Mouse (Mus musculus) heart, postnatal 36 days (tissue): Measurements from ENCODE around the gene Cpt1a. TPM values are rescaled to one million over a fixed set of nuclear protein-coding genes. Genes with fewer than 3 reads are reported as not detected.

ENCODE experiments used
- DNase-seq, 2 experiments: peaks; one replicate each; pipeline ENCODE4 v3.0.0; 2021 to 2022
- intact Hi-C: fragments of 180-260 bp; cut with DNase I; formaldehyde crosslinking; loops from one replicate; pipeline ENCODE4 v1.15.1; 2025
- total RNA-seq, 2 experiments: library from RNA; stranded (reverse); gene quantifications; 2 replicates each; pipeline ENCODE4 v1.2.3; 2021

Cpt1a gene
- total RNA-seq: 10 to 100 TPM; 69.2 to 94.6 TPM

DNA sequence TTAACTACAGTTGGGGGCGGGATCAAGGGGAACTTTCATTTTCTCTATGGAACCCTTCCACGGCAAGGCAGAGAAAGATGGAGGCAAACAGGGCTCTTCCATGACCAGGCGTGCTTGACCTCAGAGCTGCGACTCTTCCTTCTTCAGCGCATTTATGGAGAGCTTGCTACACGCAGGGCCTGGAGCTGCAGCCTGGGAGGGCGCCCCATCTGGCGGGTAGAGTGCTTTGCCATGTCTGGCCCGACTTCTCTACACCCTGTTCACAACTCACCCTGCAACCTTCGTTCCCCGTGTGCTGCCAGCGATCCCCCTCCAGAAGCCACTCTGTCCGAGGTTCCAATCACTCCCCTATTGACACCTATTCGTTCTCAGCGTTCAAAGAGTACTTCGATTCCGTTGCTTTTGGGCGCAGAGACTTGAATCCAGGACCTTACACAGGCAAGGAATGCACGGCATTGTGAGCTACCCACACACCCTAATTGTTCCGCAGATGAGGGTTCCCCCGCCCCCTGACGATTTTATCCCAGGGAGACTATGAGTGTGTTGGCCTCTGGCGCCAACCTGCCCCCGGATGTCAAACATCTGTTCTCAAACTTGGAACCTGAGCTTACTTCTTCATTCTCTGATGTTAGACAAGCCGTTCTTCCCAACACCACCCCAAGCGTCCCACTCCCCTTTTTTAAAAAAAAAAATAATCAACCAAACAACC is at the start of gene Cpt1a:
Cpt1a (plus strand) TSS at position 74 of the 709 bp plus-strand sequence.
- intact Hi-C loops: loop anchor here (2.0 to 10.0 kb wide), 2 partner anchors 30 to 252 kb away; partner anchors contain the start of gene Ppp6r3
- DNase-seq: peak; percentile 58 to 69

DNA sequence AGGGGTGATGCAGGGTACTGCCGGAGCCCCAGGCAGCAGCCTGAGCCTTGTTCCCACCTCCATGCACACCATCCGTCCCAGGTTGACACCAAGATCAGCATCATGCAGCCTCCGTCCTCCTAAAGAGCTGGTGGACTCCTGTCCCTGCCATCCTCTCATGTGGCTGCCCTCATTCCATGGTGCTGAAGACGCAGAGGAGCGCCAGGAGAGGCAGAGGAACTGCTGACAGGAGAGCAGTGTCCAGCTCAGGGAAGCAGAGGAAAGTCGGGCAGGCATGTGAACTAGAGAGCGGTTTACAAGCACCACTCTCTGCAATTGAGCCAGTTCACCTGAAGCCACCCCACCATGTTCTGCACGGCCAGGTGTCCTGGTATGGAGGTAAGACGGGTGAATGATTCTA is 48.8 kb upstream of the Cpt1a start:
- intact Hi-C loops: no loop called here
- DNase-seq: no peak

DNA sequence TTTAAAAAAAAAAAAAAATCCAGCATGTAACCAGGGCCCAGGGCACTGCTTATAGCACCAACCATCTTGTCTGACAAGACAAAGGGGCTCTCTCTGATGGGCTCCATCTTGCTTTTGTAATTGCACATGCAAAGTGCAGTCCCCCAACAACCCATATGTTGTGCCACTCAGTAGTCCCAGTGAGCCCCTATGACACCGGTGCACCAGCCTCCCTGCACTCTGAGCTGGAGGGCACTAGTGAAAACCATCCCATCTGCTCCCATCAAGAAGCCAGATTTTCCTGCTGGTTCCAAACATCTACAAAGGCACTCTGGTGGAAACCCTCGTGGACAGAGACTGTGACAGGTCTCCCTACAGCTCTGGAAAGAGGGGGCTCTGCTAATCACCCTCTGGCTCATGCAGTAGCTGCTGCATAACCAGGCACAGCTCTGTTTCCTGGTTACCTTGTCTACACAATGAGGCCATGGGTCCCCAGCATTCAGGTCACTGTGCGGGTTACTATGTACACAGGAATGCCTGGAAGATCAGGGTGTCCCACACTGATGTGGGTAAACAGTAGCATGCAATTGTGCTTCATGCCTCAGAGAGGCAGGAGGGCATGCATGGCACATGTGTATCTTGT is 46.3 kb upstream of the Cpt1a start:
- DNase-seq: no peak
- intact Hi-C loops: no loop called here

DNA sequence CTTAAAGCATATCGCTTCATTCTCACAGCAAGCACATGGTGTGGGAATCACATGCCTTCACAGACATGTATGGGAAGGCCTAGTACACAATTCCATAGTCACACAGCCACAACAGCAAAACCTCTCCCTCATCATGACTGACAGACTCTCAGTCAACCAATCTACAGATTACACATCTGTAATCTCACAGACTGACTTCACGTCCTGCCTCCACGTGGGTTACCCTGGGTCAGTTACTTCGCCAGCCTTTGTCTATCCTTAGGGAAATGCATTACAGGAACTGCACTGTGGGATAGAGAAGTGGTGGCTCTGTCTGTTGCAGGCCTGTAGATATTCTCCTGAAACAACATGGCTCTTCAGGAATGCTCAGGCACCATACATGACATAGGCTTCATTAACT is 40.2 kb upstream of the Cpt1a start:
- intact Hi-C loops: no loop called here
- DNase-seq: no peak

DNA sequence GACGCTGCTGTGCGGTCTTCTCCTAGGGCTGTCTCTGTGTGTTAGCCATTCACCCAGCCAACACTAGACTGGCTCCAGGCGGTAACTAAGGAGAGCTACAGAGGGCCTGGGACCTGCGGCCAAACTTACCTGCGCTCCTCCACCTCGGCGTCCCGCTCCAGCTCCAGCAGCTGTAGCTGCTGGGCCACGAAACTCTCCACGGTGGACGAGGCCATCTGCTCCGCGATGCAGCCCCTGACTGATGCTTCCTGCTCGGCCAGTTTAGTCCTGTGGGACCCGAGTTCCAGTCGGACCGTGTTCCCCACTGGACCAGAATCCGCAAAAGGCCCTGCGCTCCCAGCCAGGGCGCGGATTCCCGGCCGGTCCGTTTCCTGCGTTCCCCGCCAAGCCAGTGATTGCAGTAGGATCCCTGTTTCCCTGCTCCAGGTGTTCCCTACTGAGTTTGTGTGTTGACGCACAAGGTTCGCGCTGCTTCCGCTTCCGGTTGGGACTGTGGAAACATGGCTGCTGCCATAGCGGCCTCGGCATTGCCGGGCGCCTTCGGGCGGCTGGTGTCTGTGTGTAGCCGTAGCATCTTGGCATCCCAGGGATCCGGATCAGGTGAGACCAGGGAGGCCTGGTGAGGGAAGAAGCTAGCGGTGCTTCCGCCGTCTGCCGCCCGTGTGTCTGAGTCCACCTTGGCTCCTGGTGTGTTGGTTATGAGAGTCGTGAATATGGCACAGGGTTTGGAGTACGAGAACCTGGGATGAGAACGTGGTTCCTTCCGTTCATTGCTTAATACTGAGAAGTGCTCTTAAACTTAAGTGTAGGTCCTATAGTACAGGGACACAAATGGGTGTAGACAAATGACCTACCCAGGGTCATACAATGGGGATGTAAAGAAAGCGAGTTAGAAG is 39.3 kb upstream of the Cpt1a start, which contains the start of the genes Mrpl21 and Ighmbp2:
Mrpl21 (plus strand) TSS at position 330 of the 896 bp plus-strand sequence.
Ighmbp2 (minus strand) TSS at position 446 of the 896 bp plus-strand sequence.
- DNase-seq: peak; percentile 89 to 93
- intact Hi-C loops: no loop called here

DNA sequence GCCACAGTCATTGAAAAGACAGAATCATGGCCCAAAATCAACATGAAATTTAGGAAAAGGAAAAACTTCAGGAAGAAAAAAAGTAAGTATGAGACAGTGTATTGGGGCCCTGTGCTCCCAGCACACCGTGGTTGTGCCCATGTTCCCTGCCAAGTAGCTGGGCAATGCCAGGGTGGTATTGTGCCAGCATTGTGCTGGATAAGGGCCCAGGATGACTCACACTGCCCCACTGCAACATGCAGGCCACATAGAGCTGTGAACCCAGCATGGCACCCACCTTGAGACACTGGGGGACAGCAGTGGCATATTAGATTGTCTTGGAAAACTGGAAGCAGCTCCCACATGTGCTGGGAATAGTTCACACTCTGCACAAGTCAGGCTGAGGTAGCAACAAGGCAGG is 33.1 kb upstream of the Cpt1a start:
- intact Hi-C loops: no loop called here
- no peak for DNase-seq

DNA sequence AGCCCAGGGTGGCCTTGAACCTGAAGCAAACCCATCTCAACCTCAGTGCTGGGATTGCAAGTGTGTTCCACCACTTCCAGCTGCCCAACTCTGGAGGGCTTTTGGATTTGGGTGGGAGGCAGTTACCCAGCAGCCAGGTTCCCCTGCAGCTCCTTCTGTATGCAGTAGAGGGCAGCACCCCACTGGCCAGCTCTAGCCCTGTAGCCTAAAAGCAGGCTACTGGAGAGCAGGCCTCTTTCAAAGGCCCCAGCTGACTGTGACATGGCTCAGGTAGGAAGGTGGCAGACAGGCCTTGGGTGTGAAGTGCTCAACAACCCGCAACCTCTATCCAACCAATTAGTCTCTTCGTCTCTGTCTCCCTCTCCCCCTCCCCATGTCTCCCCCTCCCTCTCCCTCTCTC is 30.1 kb upstream of the Cpt1a start:
- intact Hi-C loops: loop anchor here (2.0 to 5.0 kb wide), 2 partner anchors 31 to 145 kb away; partner anchors contain the start of gene Cpt1a
- DNase-seq: peak; percentile 67 to 72

DNA sequence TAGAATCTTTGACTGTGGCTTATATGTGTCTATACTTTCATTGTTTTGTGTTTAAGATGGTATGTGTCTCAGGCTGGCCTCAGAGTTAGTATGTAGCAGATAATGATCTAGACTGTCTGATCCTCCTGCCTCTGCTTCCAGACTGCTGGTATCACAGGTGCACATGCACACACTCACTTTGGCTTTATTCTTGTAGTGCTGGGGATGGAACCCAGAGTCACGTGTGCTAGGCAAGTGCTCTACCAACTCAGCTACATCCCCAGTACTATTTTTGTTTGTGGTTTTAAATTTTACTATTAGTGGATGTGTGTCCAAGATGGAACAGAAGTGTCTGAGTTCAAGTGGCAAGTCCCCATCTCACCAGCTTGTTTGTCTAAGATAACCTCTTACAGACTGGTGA is 29.1 kb upstream of the Cpt1a start:
- DNase-seq: no peak
- intact Hi-C loops: loop anchor here (1.0 to 5.0 kb wide), 3 partner anchors 30 to 157 kb away; partner anchors contain the start of gene Cpt1a

DNA sequence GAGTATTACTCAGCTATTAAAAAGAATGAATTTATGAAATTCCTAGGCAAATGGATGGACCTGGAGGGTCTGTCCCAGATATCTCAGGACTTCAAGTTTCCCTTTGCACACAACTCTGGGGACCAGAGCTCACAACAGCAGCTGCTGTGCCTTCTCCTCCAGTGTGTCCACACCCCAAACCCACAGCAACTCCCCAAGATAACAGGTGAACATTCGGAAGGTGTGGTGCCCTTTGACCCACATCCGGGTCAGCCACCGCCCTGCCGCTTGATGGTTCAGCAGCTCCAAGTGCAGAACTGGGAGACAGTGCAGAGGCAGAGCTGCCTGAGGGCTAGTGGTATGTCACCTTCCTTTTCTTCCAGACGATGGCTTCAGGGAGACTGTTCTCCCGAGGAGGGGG is 26.9 kb upstream of the Cpt1a start:
- intact Hi-C loops: no loop called here
- DNase-seq: no peak

DNA sequence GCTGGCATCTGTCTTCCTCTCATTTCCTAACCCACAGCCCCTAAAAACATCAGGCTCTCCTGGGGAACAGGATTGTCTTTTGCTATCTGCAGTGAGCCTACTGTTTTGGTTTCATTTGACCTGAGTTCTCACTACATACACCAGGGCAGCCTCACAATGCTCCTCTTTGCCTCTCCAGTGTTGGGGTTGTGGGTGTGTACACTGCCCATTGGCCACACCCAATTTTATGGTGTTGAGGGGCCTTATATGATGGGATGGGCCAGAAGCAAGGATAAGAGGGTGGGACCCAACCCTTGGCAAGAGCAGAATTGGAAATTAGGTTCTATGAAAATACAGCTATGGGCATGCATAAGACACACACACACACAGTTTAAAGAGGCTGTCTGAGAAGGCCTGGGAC is 25.1 kb upstream of the Cpt1a start:
- no peak for DNase-seq
- intact Hi-C loops: no loop called here

DNA sequence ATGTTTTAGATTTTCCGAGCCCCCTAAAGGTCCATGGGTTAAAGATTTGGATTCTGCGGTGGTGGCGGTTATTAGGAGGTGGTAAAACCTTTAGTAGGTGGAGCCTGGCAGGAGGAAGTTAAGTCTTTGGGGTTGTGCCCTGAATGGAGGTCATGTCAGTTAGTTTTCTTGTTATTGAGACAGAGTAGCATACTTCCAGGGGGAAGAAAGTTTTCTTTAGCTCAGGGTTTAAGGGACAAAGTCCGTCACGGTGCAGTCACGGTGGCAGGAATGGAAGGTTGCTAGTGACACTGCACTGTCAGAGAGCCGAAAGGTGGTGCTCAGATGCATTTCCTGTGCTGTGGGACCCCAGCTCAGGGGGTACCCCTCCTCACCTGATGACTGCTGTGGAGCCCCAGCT is 24.4 kb upstream of the Cpt1a start:
- DNase-seq: no peak
- intact Hi-C loops: no loop called here

DNA sequence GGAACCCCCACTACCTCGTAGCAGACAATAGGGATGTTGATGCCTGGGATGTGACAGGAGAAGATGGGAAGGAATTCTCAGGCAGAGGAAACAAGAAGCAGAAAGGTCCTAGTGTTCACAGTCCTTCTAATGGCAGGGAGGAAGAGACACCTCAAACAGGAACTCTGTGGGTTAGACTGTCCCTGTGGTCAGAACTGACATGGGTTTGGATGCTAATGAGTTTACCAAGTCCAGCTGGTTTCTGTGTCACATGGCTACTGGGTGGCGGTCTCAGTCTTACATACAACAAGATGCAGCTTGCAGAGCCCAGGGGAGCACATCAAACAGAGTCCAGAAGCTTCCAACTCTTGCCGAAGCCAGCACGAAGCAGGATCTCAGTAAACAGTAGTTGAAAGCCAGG is 18.1 kb upstream of the Cpt1a start:
- DNase-seq: no peak
- intact Hi-C loops: no loop called here

DNA sequence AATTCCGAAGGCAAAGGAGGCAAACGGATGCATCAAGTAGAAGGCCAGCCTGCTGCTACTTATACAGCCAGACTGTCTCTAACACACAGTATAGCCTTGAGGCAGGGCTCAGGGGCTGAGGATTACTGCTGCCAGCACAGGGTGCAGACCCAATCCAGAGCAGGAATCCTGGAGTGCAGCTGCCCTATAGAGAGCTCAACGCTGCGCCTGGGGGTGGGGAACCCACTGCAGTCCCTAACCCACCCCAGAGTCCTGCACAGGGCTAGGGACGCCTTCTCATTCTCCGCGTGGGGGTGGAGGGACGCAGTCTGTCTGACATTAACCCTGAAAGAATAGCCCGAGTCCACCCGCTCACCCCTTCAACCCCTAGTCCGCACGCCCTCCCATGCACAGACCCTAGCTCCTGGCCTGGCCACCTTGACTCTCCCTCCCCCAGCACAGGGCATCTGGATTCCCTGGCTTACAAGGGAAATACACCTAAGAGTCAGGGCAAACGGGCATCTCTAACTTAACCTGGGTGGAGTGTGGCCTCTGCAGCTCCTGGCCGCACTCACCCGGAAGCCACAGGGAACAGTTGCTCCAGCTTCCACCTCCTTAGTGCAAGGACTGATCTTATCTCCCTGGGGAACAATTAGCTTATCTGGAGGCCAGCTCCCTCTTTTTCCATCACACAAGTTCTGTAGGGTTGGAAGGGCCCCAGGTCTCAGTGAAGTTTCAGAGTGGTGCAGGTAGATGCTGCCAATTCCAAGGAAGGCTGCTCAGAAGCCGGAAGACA is 14.8 kb upstream of the Cpt1a start:
- DNase-seq: no peak
- intact Hi-C loops: no loop called here

DNA sequence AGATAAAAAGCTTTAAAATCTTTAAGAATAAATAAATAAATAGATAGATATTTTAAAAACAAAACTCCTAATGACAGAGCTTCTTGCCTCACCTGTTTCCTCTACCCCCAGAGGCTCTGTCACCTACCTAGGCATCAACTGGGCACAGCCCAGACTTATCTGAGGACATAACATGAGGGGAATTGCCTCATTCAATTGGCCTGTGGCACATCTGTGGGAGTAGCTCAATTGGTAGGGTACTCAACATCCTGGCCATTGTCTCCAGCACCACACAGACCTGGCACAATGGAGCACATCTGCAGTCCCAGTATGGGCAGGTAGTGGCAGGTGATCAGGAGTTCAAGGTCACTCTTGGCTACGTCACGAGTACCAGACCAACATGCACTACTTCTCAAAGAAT is 2.8 kb upstream of the Cpt1a start:
- intact Hi-C loops: no loop called here
- no peak for DNase-seq

DNA sequence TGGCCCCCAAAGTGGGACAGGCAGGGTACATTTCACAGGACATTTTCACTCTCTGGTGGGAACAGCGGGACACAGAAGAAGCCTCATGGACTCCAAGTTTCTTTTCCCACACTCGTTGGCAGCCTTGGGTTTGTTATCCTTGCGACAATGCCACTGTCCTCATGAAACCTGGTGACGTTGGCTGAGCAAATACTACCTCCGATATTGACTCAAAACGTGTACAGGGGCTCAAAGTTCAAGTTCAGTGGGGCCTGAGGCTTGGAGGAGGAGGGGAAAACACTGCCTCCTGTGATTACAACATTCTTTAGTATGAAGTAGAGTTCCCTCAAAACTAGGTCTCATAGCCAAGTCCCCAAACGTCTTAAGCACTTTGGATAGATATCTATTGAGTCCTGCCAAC is 2.0 kb upstream of the Cpt1a start:
- DNase-seq: no peak
- intact Hi-C loops: loop anchor here (2.0 to 10.0 kb wide), 2 partner anchors 131 to 255 kb away; partner anchors contain the start of gene Ppp6r3

DNA sequence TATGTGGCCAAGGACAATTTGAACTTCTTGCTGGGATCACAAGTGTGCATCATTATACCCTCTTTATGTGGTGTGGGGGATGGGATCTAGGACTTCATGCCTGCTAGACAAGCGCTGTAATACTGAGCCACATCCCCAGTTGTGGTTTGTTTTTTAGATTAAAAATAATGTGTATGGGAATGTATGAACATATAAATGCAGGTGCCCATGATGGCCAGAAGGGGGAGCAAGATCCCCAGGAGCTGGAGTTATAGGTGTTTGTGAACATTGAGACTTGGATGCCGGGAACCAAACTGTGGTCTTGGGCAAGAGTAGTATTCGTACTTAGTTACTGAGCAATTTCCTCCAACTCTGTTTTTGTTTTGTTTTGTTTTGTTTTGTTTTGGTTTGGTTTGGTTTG is 1.3 kb upstream of the Cpt1a start:
- intact Hi-C loops: loop anchor here (2.0 to 10.0 kb wide), 2 partner anchors 130 to 254 kb away; partner anchors contain the start of gene Ppp6r3
- DNase-seq: no peak

DNA sequence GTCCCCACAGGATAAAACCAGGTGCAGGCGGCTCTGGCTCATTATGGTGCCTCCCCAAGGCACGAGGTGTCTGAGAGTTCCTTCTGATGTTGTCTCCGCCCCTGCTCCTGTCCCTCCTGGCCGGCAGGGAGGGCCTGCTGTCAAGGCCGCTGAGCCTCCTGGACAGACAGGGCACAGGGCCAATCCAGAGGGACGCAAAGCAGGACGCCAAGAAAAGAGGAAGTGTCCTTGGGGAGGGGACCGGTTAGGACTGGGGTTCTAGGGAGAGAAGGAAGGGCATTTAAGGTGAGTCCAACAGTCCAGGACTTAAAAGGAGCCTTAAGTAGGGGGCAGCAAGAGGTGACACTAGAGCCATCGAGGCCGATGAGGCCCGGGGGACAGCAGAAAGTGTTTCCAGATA is 517 bp upstream of the Cpt1a start:
- intact Hi-C loops: loop anchor here (2.0 to 10.0 kb wide), 3 partner anchors 29 to 253 kb away; partner anchors contain the start of gene Ppp6r3
- DNase-seq: peak; percentile 77

DNA sequence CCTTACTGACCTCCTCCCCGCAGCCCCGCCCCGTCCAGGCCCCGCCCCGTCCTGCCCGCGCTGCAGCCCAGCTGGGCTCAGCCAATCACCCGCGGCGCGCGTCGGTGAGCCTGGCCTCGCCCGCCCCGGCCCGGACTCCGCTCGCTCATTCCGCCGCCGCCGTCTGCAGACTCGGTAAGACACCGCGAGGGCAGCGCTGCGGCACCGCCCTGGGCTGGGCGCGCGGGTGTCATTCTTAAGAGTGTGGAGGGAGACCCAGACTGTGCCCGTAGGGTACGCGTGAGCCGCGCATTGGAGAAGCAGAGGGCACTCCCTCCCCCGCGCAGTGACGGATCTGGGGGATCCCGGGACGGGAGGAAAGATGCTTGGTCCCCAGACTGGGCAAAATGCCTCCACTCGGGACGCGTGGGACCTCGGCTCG is 1.1 kb downstream of the Cpt1a start:
- peak; percentile 88 to 92 for DNase-seq
- intact Hi-C loops: loop anchor here (2.0 to 10.0 kb wide), 2 partner anchors 30 to 252 kb away; partner anchors contain the start of gene Ppp6r3

DNA sequence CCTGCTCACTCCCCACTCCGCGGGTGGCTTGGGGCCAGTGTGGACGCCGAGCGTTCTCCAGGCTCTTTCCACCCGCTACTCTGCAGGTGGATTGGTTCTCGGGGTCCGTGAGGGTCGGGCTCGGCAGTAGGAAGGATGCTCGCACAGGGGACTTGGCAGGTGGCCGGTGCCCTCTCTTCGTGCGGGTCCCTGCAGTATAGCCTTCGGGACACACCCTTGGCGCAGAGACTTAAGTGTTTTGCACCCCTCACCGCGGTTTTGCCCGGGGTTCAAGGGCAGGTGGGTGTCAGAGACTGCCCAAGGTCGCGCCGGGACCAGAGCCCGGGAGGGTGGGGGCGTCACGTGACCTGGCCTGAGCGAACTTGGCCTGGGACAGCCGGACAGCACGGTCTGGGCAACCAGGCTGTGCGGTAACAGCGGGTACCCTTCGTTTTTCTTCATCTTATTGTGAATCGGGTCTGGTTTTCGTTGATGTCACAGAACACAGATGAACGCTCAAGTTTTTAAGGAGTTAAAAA is 1.7 kb downstream of the Cpt1a start:
- intact Hi-C loops: loop anchor here (2.0 to 10.0 kb wide), 2 partner anchors 31 to 251 kb away; partner anchors contain the start of gene Ppp6r3

More for the DNA sequence above, 1.7 kb downstream of the Cpt1a start:
- DNase-seq: peak; percentile 82 to 86
